Mouse (Mus musculus) stomach, postnatal 0 days (tissue): ENCODE measurements around the gene Xiap. TPM values are rescaled to one million over a fixed set of nuclear protein-coding genes. Genes with fewer than 3 reads are reported as not detected.
"Not testable (repeated sequence)": the region's sequence is repeated elsewhere in the genome, so short reads cannot be mapped to it uniquely, and the experiment has no call there.

Experiments
- ATAC-seq: fragments of 200-750 bp; cut with Nextera tagmentation; 2 replicates; pipeline ENCODE4 v1.8.0; 2017; ENCODE audit not compliant: low FRiP score, low TSS enrichment
- DNase-seq: peaks from one replicate; pipeline ENCODE4 v3.0.0-alpha.2; 2016; ENCODE audit warnings: low spot score
- H3K27ac ChIP-seq: fragments of 300-500 bp; sonication (generic); replicated peaks from 2 replicates; pipeline ENCODE4 v1.5.1; 2014; ENCODE audit warnings: mild to moderate bottlenecking, control low read depth
- H3K27me3 ChIP-seq: fragments of 300-500 bp; sonication (generic); 2 replicates; pipeline ENCODE4 v1.6.1; 2014; ENCODE audit warnings: low read length; ENCODE audit not compliant: control insufficient read depth, insufficient read depth
- H3K36me3 ChIP-seq: fragments of 300-500 bp; sonication (generic); 2 replicates; pipeline ENCODE4 v1.6.1; 2014; ENCODE audit warnings: low read length, mixed read lengths; ENCODE audit not compliant: control insufficient read depth, insufficient read depth
- H3K4me1 ChIP-seq: fragments of 300-500 bp; sonication (generic); replicated peaks from 2 replicates; pipeline ENCODE4 v1.6.1; 2014; ENCODE audit warnings: antibody characterized with exemption; ENCODE audit not compliant: control insufficient read depth, insufficient read depth
- H3K4me2 ChIP-seq: fragments of 300-500 bp; sonication (generic); replicated peaks from 2 replicates; pipeline ENCODE4 v1.6.1; 2014; ENCODE audit warnings: low read depth, mild to moderate bottlenecking, control low read depth, moderate library complexity
- H3K4me3 ChIP-seq: fragments of 300-500 bp; sonication (generic); 2 replicates; pipeline ENCODE4 v1.5.1; 2014; ENCODE audit warnings: low read depth, low read length, control low read depth
- H3K9ac ChIP-seq: fragments of 300-500 bp; sonication (generic); 2 replicates; pipeline ENCODE4 v1.6.1; 2014; ENCODE audit warnings: mild to moderate bottlenecking, low read length, control low read depth, mixed read lengths
- H3K9me3 ChIP-seq: fragments of 300-500 bp; sonication (generic); 2 replicates; pipeline ENCODE4 v1.6.1; 2016; ENCODE audit warnings: low read length; ENCODE audit not compliant: control insufficient read depth
- CTCF ChIP-seq: IDR thresholded peaks from 2 replicates; pipeline ENCODE4 v1.5.1; 2016; ENCODE audit warnings: antibody characterized with exemption, low read depth, mild to moderate bottlenecking, moderate library complexity
- EP300 ChIP-seq: optimal IDR thresholded peaks from 2 replicates; pipeline ENCODE3; 2016; ENCODE audit warnings: antibody characterized with exemption
- WGBS: fragments of 180-500 bp; shearing (Covaris S2); extraction: QIAGEN DNeasy Blood & Tissue Kit; methylation state at CpG from one replicate; pipeline ENCODE4 v1.1.7; 2014; 5-methylcytosine and 5-hydroxymethylcytosine counted together
- polyA plus RNA-seq: library from polyadenylated mRNA; unstranded; fragments of >200 nt; fragmentation: Nextera tagmentation; extraction: Ambion mirVana; gene quantifications from 2 replicates; pipeline ENCODE4 v1.2.1, GENCODE M21; 2015

Xiap gene
- 7.5 and 7.6 TPM in 2 replicates for polyA plus RNA-seq

- no peak within 1 kb of the TSS for H3K9ac ChIP-seq
- DNase-seq (no peak), ATAC-seq (no peak)
- TF ChIP-seq EP300 (no peak), CTCF (no peak)
- no peak within 1 kb of the TSS for H3K4me3 ChIP-seq
- no peaks in the 10 kb centered on the region for H3K36me3 ChIP-seq
- no peaks in the 10 kb centered on the region for H3K9me3 ChIP-seq
- H3K4me1 ChIP-seq = no peaks in the 10 kb centered on the region
- H3K27ac ChIP-seq = no peak within 1 kb of the TSS
- WGBS = 70% methylated on average over 5 of the region's 5 CpGs
- no peaks in the 10 kb centered on the region for H3K27me3 ChIP-seq
- H3K4me2 ChIP-seq = no peak within 1 kb of the TSS
These were observed at the start of gene Xiap for GRCm38 (mm10) chrX:42059282-42060068. Gene Xiap (plus strand): TSS chrX:42059679.

- TF ChIP-seq EP300 (no peak), CTCF (no peak)
- H3K9me3 ChIP-seq = no peaks in the 10 kb centered on the region
- 90% methylated on average over 2 of the region's 2 CpGs for WGBS
- no peak overlapping the region for H3K4me2 ChIP-seq
- H3K27me3 ChIP-seq = no peaks in the 10 kb centered on the region
- H3K9ac ChIP-seq = no peak overlapping the region
- no peaks in the 10 kb centered on the region for H3K4me1 ChIP-seq
- DNase-seq = no peak
- H3K27ac ChIP-seq = no peak overlapping the region
- ATAC-seq = no peak
- H3K4me3 ChIP-seq = no peak overlapping the region
- H3K36me3 ChIP-seq = no peaks in the 10 kb centered on the region
These were observed 46.7 kb upstream of the Xiap start for GRCm38 (mm10) chrX:42012677-42013208.

- WGBS = 53% methylated on average over 3 of the region's 3 CpGs
These were observed 45.7 kb upstream of the Xiap start for GRCm38 (mm10) chrX:42013776-42014175.

GRCm38 (mm10) chrX:42014502-42014901, 45.0 kb upstream of the Xiap start:
- TF ChIP-seq CTCF = no peak
- TF ChIP-seq EP300 = no peak
- ATAC-seq (no peak), DNase-seq (no peak)
- Histone ChIP-seq H3K4me3 (no peak overlapping the region), H3K27me3 (no peaks in the 10 kb centered on the region), H3K9ac (no peak overlapping the region), H3K4me1 (no peaks in the 10 kb centered on the region), H3K4me2 (no peak overlapping the region), H3K36me3 (no peaks in the 10 kb centered on the region), H3K9me3 (no peaks in the 10 kb centered on the region), H3K27ac (no peak overlapping the region)
- WGBS = 82% methylated on average over 3 of the region's 3 CpGs

More at GRCm38 (mm10) chrX:42013776-42014175, 45.7 kb upstream of the Xiap start:
- ATAC-seq = no peak
- no peak overlapping the region for H3K9ac ChIP-seq
- no peak for TF ChIP-seq CTCF
- no peaks in the 10 kb centered on the region for H3K27me3 ChIP-seq
- DNase-seq = no peak
- H3K36me3 ChIP-seq = no peaks in the 10 kb centered on the region
- H3K4me1 ChIP-seq = no peaks in the 10 kb centered on the region
- no peak overlapping the region for H3K4me2 ChIP-seq
- H3K27ac ChIP-seq = no peak overlapping the region
- no peak overlapping the region for H3K4me3 ChIP-seq
- no peaks in the 10 kb centered on the region for H3K9me3 ChIP-seq

- 70% methylated on average over 1 of the region's 1 CpGs for WGBS
- H3K27ac ChIP-seq = no peak overlapping the region
- no peaks in the 10 kb centered on the region for H3K36me3 ChIP-seq
- no peak overlapping the region for H3K9ac ChIP-seq
- no peak for TF ChIP-seq EP300
- peak; percentile 40 for TF ChIP-seq CTCF
- H3K4me1 ChIP-seq = no peaks in the 10 kb centered on the region
- no peak overlapping the region for H3K4me2 ChIP-seq
- H3K9me3 ChIP-seq = no peaks in the 10 kb centered on the region
- no peak for ATAC-seq
- no peak overlapping the region for H3K4me3 ChIP-seq
- no peak for DNase-seq
- H3K27me3 ChIP-seq = no peaks in the 10 kb centered on the region
These were observed 41.4 kb upstream of the Xiap start for GRCm38 (mm10) chrX:42018030-42018429.

GRCm38 (mm10) chrX:42019441-42019840, 40.0 kb upstream of the Xiap start:
- TF ChIP-seq EP300 = no peak
- no peak for TF ChIP-seq CTCF
- H3K36me3 ChIP-seq = no peaks in the 10 kb centered on the region
- no peak overlapping the region for H3K4me3 ChIP-seq
- ATAC-seq (no peak), DNase-seq (no peak)
- H3K27me3 ChIP-seq = no peaks in the 10 kb centered on the region
- H3K4me2 ChIP-seq = no peak overlapping the region
- H3K27ac ChIP-seq = no peak overlapping the region
- 59% methylated on average over 2 of the region's 2 CpGs for WGBS
- no peak overlapping the region for H3K9ac ChIP-seq
- no peaks in the 10 kb centered on the region for H3K4me1 ChIP-seq
- no peaks in the 10 kb centered on the region for H3K9me3 ChIP-seq

- not testable (repeated sequence) for H3K27ac ChIP-seq, H3K4me3 ChIP-seq, ATAC-seq, H3K9ac ChIP-seq, H3K27me3 ChIP-seq, DNase-seq, H3K4me2 ChIP-seq, H3K36me3 ChIP-seq, H3K9me3 ChIP-seq, H3K4me1 ChIP-seq
- WGBS = 86% methylated on average over 2 of the region's 3 CpGs
These were observed 33.6 kb upstream of the Xiap start for GRCm38 (mm10) chrX:42025802-42026440.

- ATAC-seq = not testable (repeated sequence)
- 69% methylated on average over 2 of the region's 2 CpGs for WGBS
These were observed 32.5 kb upstream of the Xiap start for GRCm38 (mm10) chrX:42026981-42027380.

More at GRCm38 (mm10) chrX:42026981-42027380, 32.5 kb upstream of the Xiap start:
- not testable (repeated sequence) for H3K4me1 ChIP-seq, H3K9me3 ChIP-seq, H3K9ac ChIP-seq, H3K27me3 ChIP-seq, DNase-seq, H3K36me3 ChIP-seq, H3K4me2 ChIP-seq, H3K4me3 ChIP-seq, H3K27ac ChIP-seq
